Mouse (Mus musculus) CD4-positive helper T cell, adult 2 months (primary cell): ENCODE results near the gene Stx7.
A peak's percentile ranks its signal among the peaks of the same experiment; 100 is the strongest.

Source experiments
- DNase-seq: peaks from one replicate; pipeline ENCODE4 v3.0.0-alpha.2; 2012; ENCODE audit warnings: low read depth, missing footprints, low spot score

Gene Stx7

GRCm38 (mm10) chr10:24167978-24168583, 19.0 kb downstream of the Stx7 start:
- no peak for DNase-seq

GRCm38 (mm10) chr10:24168854-24169253, 19.8 kb downstream of the Stx7 start:
- DNase-seq: no peak

- no peak for DNase-seq
Measured at GRCm38 (mm10) chr10:24171906-24172459, 22.9 kb downstream of the Stx7 start.

- peak; percentile 63 for DNase-seq
Measured at GRCm38 (mm10) chr10:24173210-24174001, 24.3 kb downstream of the Stx7 start.

- DNase-seq: no peak
Measured at GRCm38 (mm10) chr10:24190392-24190791, 41.3 kb downstream of the Stx7 start.

GRCm38 (mm10) chr10:24191977-24192376, 42.9 kb downstream of the Stx7 start:
- DNase-seq: no peak

- DNase-seq: no peak
Measured at GRCm38 (mm10) chr10:24199303-24199702, 50.2 kb downstream of the Stx7 start.

GRCm38 (mm10) chr10:24200099-24200498, 51.0 kb downstream of the Stx7 start:
- no peak for DNase-seq

- no peak for DNase-seq
Measured at GRCm38 (mm10) chr10:24210075-24210474, 61.0 kb downstream of the Stx7 start.

- DNase-seq: no peak
Measured at GRCm38 (mm10) chr10:24213297-24213696, 64.2 kb downstream of the Stx7 start.

- no peak for DNase-seq
Measured at GRCm38 (mm10) chr10:24217558-24218268, 68.6 kb downstream of the Stx7 start.

- DNase-seq: no peak
Measured at GRCm38 (mm10) chr10:24220931-24221330, 71.8 kb downstream of the Stx7 start.

- no peak for DNase-seq
Measured at GRCm38 (mm10) chr10:24222911-24223310, 73.8 kb downstream of the Stx7 start.

GRCm38 (mm10) chr10:24223449-24224143, 74.5 kb downstream of the Stx7 start, which contains the start of gene Moxd1:
Gene Moxd1, plus strand, starts transcription at chr10:24223517.
- peak; percentile 6 for DNase-seq

GRCm38 (mm10) chr10:24224591-24224990, 75.5 kb downstream of the Stx7 start:
- DNase-seq: no peak

GRCm38 (mm10) chr10:24228318-24229183, 79.4 kb downstream of the Stx7 start:
- no peak for DNase-seq

GRCm38 (mm10) chr10:24232281-24232680, 83.2 kb downstream of the Stx7 start:
- no peak for DNase-seq

GRCm38 (mm10) chr10:24235426-24236283, 86.6 kb downstream of the Stx7 start:
- no peak for DNase-seq
